Mouse (Mus musculus) mouse embryonic stem cell (cell line): Measurements from ENCODE around the gene Nme1.

Source experiments
- in situ Hi-C, 2 experiments: fragments of 300-500 bp; cut with MboI; formaldehyde crosslinking; loops; 1 replicate in 1 of 2; 3 replicates in 1 of 2; pipeline ENCODE4 v1.14.3; 2019 to 2020; ENCODE audit warnings: low sequenced_read_pairs in 2 of 2, low pct_unique_long_range_greater_than_20kb in 1 of 2, mixed read lengths in 1 of 2; ENCODE audit not compliant: unreplicated experiment in 1 of 2

Gene Nme1

GRCm38 (mm10) chr11:93969799-93970198 lies 1.5 kb upstream of the Nme1 start:
- in situ Hi-C loops = loop anchor here in 1 of 2 experiments (25.0 kb wide), 1 partner anchor 293 kb away; no protein-coding TSS in a partner anchor

GRCm38 (mm10) chr11:93969171-93969570 lies 850 bp upstream of the Nme1 start:
- in situ Hi-C loops = loop anchor here in 1 of 2 experiments (25.0 kb wide), 1 partner anchor 293 kb away; no protein-coding TSS in a partner anchor

GRCm38 (mm10) chr11:93968848-93969128 lies 467 bp upstream of the Nme1 start:
- in situ Hi-C loops = loop anchor here in 1 of 2 experiments (25.0 kb wide), 1 partner anchor 294 kb away; no protein-coding TSS in a partner anchor

- in situ Hi-C loops = loop anchor here in 1 of 2 experiments (25.0 kb wide), 1 partner anchor 295 kb away; no protein-coding TSS in a partner anchor
Measured at GRCm38 (mm10) chr11:93967381-93967780, 940 bp downstream of the Nme1 start.

- in situ Hi-C loops = loop anchor here in 1 of 2 experiments (25.0 kb wide), 1 partner anchor 297 kb away; no protein-coding TSS in a partner anchor
Measured at GRCm38 (mm10) chr11:93965391-93965790, 2.9 kb downstream of the Nme1 start.

- in situ Hi-C loops = loop anchor here in 1 of 2 experiments (25.0 kb wide), 1 partner anchor 299 kb away; no protein-coding TSS in a partner anchor
Measured at GRCm38 (mm10) chr11:93963013-93963412, 5.3 kb downstream of the Nme1 start.

GRCm38 (mm10) chr11:93961482-93961881 lies 6.8 kb downstream of the Nme1 start:
- in situ Hi-C loops = loop anchor here in 1 of 2 experiments (25.0 kb wide), 1 partner anchor 301 kb away; no protein-coding TSS in a partner anchor

- in situ Hi-C loops = loop anchor here in 1 of 2 experiments (25.0 kb wide), 1 partner anchor 305 kb away; no protein-coding TSS in a partner anchor
Measured at GRCm38 (mm10) chr11:93957746-93958145, 10.6 kb downstream of the Nme1 start.

- in situ Hi-C loops = loop anchor here in 1 of 2 experiments (25.0 kb wide), 1 partner anchor 305 kb away; no protein-coding TSS in a partner anchor
Measured at GRCm38 (mm10) chr11:93957031-93957555, 11.2 kb downstream of the Nme1 start.

GRCm38 (mm10) chr11:93956159-93956558 lies 12.2 kb downstream of the Nme1 start, which contains the start of gene Nme2:
Nme2 (minus strand) TSS chr11:93956259.
- in situ Hi-C loops = loop anchor here in 1 of 2 experiments (25.0 kb wide), 1 partner anchor 306 kb away; no protein-coding TSS in a partner anchor

GRCm38 (mm10) chr11:93955256-93956150 lies 12.8 kb downstream of the Nme1 start:
- in situ Hi-C loops = loop anchor here in 1 of 2 experiments (25.0 kb wide), 1 partner anchor 307 kb away; no protein-coding TSS in a partner anchor

- in situ Hi-C loops = loop anchor here in 1 of 2 experiments (25.0 kb wide), 1 partner anchor 308 kb away; no protein-coding TSS in a partner anchor
Measured at GRCm38 (mm10) chr11:93954738-93955255, 13.5 kb downstream of the Nme1 start.

GRCm38 (mm10) chr11:93952376-93952775 lies 15.9 kb downstream of the Nme1 start:
- in situ Hi-C loops = loop anchor here in 1 of 2 experiments (25.0 kb wide), 1 partner anchor 310 kb away; no protein-coding TSS in a partner anchor

GRCm38 (mm10) chr11:93950045-93950444 lies 18.3 kb downstream of the Nme1 start:
- in situ Hi-C loops = loop anchor here in 1 of 2 experiments (25.0 kb wide), 1 partner anchor 312 kb away; no protein-coding TSS in a partner anchor

GRCm38 (mm10) chr11:93948887-93949567 lies 19.3 kb downstream of the Nme1 start:
- in situ Hi-C loops = no loop called here

GRCm38 (mm10) chr11:93944986-93945385 lies 23.3 kb downstream of the Nme1 start:
- in situ Hi-C loops = no loop called here

GRCm38 (mm10) chr11:93940906-93941305 lies 27.4 kb downstream of the Nme1 start:
- in situ Hi-C loops = no loop called here

GRCm38 (mm10) chr11:93929106-93929505 lies 39.2 kb downstream of the Nme1 start:
- in situ Hi-C loops = no loop called here
